Mouse (Mus musculus): ENCODE data around the gene Gm14214.

GRCm38 (mm10) chr2:154786187-154786586 is 16.4 kb upstream of the Gm14214 start:
- no peak for TF ChIP-seq CTCF (IDR thresholded peaks at IDR 0.05; ENCODE audit: insufficient read depth, low read depth, low read length)
- no peak for TF ChIP-seq POLR2A (IDR thresholded peaks at IDR 0.05; ENCODE audit: insufficient read depth, low read depth, low read length)
